Mouse (Mus musculus) layer of hippocampus, adult 2 months (tissue): Measurements from ENCODE around the gene Serpina3m. TPM values are rescaled to one million over a fixed set of nuclear protein-coding genes. Genes with fewer than 3 reads are reported as not detected.
"Not testable (repeated sequence)": the region's sequence is repeated elsewhere in the genome, so short reads cannot be mapped to it uniquely, and the experiment has no call there.

Source experiments
- DNase-seq, 2 experiments: peaks; one replicate each; pipeline ENCODE4 v3.0.0; 2022; ENCODE audit warnings: low spot score in 2 of 2
- H3K27ac ChIP-seq: fragments of 200-600 bp; 2 replicates; pipeline ENCODE4 v1.8.1; 2022
- H3K4me3 ChIP-seq: fragments of 200-600 bp; 2 replicates; pipeline ENCODE4 v1.8.1; 2022; ENCODE audit warnings: mild to moderate bottlenecking
- CTCF ChIP-seq: fragments of 200-600 bp; conservative IDR thresholded peaks from 2 replicates; pipeline ENCODE4 v1.8.1; 2022; ENCODE audit warnings: antibody characterized with exemption, mild to moderate bottlenecking, moderate library complexity
- long read RNA-seq, 2 experiments: library from polyadenylated mRNA; stranded (forward); transcript quantifications; one replicate each; pipeline ENCODE4 v2.0.0; 2021; ENCODE audit warnings: borderline mapping rate in 2 of 2
- total RNA-seq, 2 experiments: library from RNA; stranded (reverse); gene quantifications; 2 replicates each; pipeline ENCODE4 v1.2.3; 2021

The Serpina3m gene
- under 1 TPM; 0.56 to 0.79 TPM for total RNA-seq
- long read RNA-seq, experiment 1: 0 reads
- long read RNA-seq, experiment 2: 0 reads

GRCm38 (mm10) chr12:104338226-104338625 lies at the start of gene Serpina3m, which contains the start of gene Serpina3k:
Gene Serpina3m, plus strand, starts transcription at chr12:104338486.
Gene Serpina3k, plus strand, starts transcription at chr12:104338486.
- not testable (repeated sequence) for H3K27ac ChIP-seq, H3K4me3 ChIP-seq, DNase-seq

DNA sequence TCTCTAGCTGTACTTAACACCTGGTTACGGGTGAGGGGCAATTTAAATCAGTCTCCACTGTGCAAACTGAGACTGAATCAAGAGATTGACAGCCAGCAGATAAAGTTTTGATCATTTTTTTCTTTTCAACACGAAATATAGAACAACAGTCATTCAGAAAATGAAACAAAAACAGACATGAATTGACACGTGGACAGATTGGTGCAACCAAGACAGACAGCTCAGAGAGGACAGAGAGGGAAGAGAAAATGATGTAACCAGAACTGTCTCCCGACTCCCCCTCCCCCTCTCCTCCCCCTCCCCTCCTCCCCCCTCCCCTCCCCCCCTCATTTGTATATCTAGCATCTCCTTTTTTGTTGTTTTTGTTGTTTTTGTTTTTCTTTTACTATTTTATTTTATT lies 48.4 kb upstream of the Serpina3m start:
- no peak overlapping the region for H3K4me3 ChIP-seq
- no peak overlapping the region for H3K27ac ChIP-seq
- TF ChIP-seq CTCF: no peak
- no peak for DNase-seq

DNA sequence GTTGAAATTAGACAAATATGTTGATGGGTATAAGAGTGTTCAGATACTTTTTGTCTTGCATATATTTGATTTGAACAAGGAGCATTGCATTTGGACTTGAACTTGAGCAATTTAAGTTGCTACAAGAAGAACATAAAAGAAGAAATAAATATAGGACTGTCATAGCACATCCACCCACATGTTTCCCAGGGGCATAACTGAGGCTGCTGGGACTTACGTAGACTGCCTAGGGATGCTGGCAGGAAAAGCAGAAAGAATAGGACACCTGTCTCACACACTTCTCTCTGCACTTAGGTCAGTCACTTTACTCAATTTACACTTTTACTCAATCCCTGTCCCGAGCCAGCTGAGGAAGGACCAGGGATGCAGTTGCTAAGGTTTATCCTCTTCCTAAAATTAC lies 44.3 kb upstream of the Serpina3m start:
- no peak overlapping the region for H3K27ac ChIP-seq
- TF ChIP-seq CTCF: no peak
- no peak for DNase-seq
- H3K4me3 ChIP-seq: no peak overlapping the region

- DNase-seq: no peak
- no peak overlapping the region for H3K4me3 ChIP-seq
- H3K27ac ChIP-seq: no peak overlapping the region
- no peak for TF ChIP-seq CTCF
Measured at GRCm38 (mm10) chr12:104298049-104298448, 40.2 kb upstream of the Serpina3m start.

DNA sequence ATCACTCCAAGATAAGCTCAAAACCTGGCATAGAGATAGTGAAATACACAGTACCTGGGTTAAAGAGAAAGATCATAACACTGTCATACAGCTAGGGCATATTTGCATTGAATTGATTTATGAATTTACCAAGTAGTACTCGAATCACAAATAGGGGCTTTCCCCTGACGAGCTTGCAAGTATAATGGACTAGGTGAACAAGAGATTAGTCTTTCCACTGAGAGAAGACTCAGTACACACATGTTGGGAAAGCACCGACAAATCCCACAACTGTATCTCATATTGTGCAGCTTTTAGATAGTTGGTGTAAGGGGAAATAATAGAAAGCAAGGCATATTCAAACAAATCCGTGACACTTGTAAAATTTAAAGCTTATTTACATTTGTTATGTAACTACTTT lies 32.3 kb upstream of the Serpina3m start:
- TF ChIP-seq CTCF: no peak
- Histone ChIP-seq H3K27ac (no peak overlapping the region), H3K4me3 (no peak overlapping the region)
- no peak for DNase-seq

- no peak for DNase-seq
- no peak within 1 kb of the TSS for H3K27ac ChIP-seq
- TF ChIP-seq CTCF: no peak
- no peak within 1 kb of the TSS for H3K4me3 ChIP-seq
Measured at GRCm38 (mm10) chr12:104314253-104314652, 24.0 kb upstream of the Serpina3m start, which contains the start of gene Serpina3j. Gene Serpina3j, plus strand, starts transcription at chr12:104314553.

DNA sequence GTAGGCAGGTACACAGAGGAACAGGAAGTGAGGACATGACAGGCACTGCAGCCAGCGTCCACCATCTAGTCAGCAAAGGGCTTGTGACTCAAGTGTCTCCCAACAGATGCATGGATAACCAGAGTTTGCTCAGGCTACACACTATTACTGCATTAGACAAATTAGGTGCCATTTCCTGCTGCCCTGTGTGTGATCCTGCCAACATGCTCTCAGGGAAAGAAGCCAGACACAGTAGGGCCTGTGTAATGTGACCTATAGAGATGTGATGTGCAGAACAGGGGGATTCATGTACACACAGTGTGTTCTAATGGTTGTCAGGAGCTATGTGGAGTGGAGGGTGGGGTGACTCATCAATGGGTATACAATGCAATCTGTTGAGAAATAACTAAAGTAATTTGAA lies 15.8 kb upstream of the Serpina3m start:
- DNase-seq: no peak
- Histone ChIP-seq H3K27ac (no peak overlapping the region), H3K4me3 (no peak overlapping the region)
- TF ChIP-seq CTCF: no peak

GRCm38 (mm10) chr12:104331701-104332100 lies 6.6 kb upstream of the Serpina3m start:
- H3K4me3 ChIP-seq: no peak overlapping the region
- no peak overlapping the region for H3K27ac ChIP-seq
- TF ChIP-seq CTCF: no peak
- no peak for DNase-seq

GRCm38 (mm10) chr12:104336873-104337272 lies 1.4 kb upstream of the Serpina3m start:
- not testable (repeated sequence) for H3K4me3 ChIP-seq, DNase-seq, H3K27ac ChIP-seq

- no peak overlapping the region for H3K27ac ChIP-seq
Measured at GRCm38 (mm10) chr12:104338705-104339104, 419 bp downstream of the Serpina3m start.

DNA sequence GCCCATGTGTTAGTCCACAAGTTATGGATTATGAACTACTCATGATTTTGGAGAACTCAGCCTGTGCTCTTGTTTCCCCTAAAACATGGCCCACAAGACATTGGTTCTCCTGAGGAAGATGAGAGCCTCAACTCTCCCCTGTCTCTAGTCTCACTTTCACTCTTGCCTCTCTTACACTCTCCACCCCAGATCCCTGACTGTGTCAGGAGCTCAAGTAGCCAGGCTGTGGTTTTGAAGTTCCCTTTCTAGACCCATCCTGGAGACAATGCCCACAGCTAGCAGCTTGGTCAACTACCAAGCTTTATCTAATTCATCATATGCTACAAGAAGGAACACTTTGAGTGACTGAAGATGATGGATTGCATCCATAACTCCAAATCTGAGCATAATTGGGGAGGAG lies 4.2 kb downstream of the Serpina3m start:
- not testable (repeated sequence) for H3K27ac ChIP-seq, H3K4me3 ChIP-seq, DNase-seq

More at GRCm38 (mm10) chr12:104338705-104339104, 419 bp downstream of the Serpina3m start:
- no peak overlapping the region for H3K4me3 ChIP-seq
- DNase-seq: no peak
- TF ChIP-seq CTCF: no peak

- DNase-seq: no peak
- TF ChIP-seq CTCF: no peak
- no peak overlapping the region for H3K4me3 ChIP-seq
- no peak overlapping the region for H3K27ac ChIP-seq
Measured at GRCm38 (mm10) chr12:104345181-104345580, 6.9 kb downstream of the Serpina3m start.

GRCm38 (mm10) chr12:104345707-104346106 lies 7.4 kb downstream of the Serpina3m start:
- TF ChIP-seq CTCF: no peak
- Histone ChIP-seq H3K4me3 (no peak overlapping the region), H3K27ac (no peak overlapping the region)
- DNase-seq: no peak

GRCm38 (mm10) chr12:104347091-104347490 lies 8.8 kb downstream of the Serpina3m start:
- TF ChIP-seq CTCF: no peak
- Histone ChIP-seq H3K27ac (no peak overlapping the region), H3K4me3 (no peak overlapping the region)
- no peak for DNase-seq

DNA sequence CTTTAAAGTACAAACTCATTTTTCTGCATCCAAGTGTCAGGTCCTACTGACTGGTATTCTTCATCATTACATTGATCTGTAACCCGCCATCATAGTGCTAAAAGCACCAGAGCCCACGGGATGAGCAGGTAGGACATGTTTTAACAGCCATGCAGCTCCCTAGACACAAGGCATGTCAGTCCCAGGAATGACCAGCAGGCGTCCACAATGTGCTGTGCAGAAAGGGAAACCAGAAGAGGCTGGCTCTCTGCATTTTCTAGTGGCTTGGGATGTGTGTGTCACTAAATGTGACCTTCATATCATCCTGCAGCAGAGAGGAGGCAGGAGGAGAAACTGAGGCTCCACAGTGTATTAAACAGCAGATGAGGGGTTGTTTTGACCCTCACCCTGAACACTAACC lies 13.5 kb downstream of the Serpina3m start:
- DNase-seq: peak; percentile 23 to 63

More for the DNA sequence above, 13.5 kb downstream of the Serpina3m start:
- H3K27ac ChIP-seq, H3K4me3 ChIP-seq: not testable (repeated sequence)
- TF ChIP-seq CTCF: peak; percentile 81
